Mouse (Mus musculus) neural tube, embryonic 11.5 days (tissue): Measurements from ENCODE around the gene Tfrc. TPM values are rescaled to one million over a fixed set of nuclear protein-coding genes. Genes with fewer than 3 reads are reported as not detected.
"Not testable (repeated sequence)": the region's sequence is repeated elsewhere in the genome, so short reads cannot be mapped to it uniquely, and the experiment has no call there.

Source experiments
- ATAC-seq: fragments of 200-750 bp; cut with Nextera tagmentation; 2 replicates; pipeline ENCODE4 v1.8.0; 2017; ENCODE audit warnings: moderate number of reproducible peaks, mild to moderate bottlenecking, moderate TSS enrichment, moderate library complexity; ENCODE audit not compliant: insufficient read depth, low FRiP score, low TSS enrichment
- DNase-seq: peaks from one replicate; pipeline ENCODE4 v3.0.0-alpha.2; 2015; ENCODE audit warnings: low spot score
- H3K27ac ChIP-seq: fragments of 300-500 bp; sonication (generic); 2 replicates; pipeline ENCODE4 v1.5.1; 2014; ENCODE audit warnings: low read depth, mild to moderate bottlenecking, low read length
- H3K27me3 ChIP-seq: fragments of 300-500 bp; sonication (generic); 2 replicates; pipeline ENCODE4 v1.6.1; 2014; ENCODE audit warnings: mild to moderate bottlenecking, low read length, mixed read lengths; ENCODE audit not compliant: control insufficient read depth, insufficient read depth
- H3K36me3 ChIP-seq: fragments of 300-500 bp; sonication (generic); 2 replicates; pipeline ENCODE4 v1.6.1; 2014; ENCODE audit warnings: mild to moderate bottlenecking, low read length, moderate library complexity, mixed read lengths; ENCODE audit not compliant: control insufficient read depth, insufficient read depth
- H3K4me1 ChIP-seq: fragments of 300-500 bp; sonication (generic); 2 replicates; pipeline ENCODE4 v1.6.1; 2014; ENCODE audit warnings: low read length, mixed read lengths; ENCODE audit not compliant: control insufficient read depth, insufficient read depth
- H3K4me2 ChIP-seq: fragments of 300-500 bp; sonication (generic); 2 replicates; pipeline ENCODE4 v1.6.1; 2014; ENCODE audit warnings: low read depth, mild to moderate bottlenecking, moderate library complexity
- H3K4me3 ChIP-seq: fragments of 300-500 bp; sonication (generic); 2 replicates; pipeline ENCODE4 v1.5.1; 2014; ENCODE audit warnings: low read depth, low read length
- H3K9ac ChIP-seq: fragments of 300-500 bp; sonication (generic); 2 replicates; pipeline ENCODE4 v1.6.1; 2014; ENCODE audit warnings: mild to moderate bottlenecking, low read length
- H3K9me3 ChIP-seq: fragments of 300-500 bp; sonication (generic); 2 replicates; pipeline ENCODE4 v1.6.1; 2016; ENCODE audit warnings: low read length; ENCODE audit not compliant: control insufficient read depth
- WGBS: fragments of 180-500 bp; shearing (Covaris S2); extraction: QIAGEN DNeasy Blood & Tissue Kit; methylation state at CpG from one replicate; pipeline ENCODE4 v1.1.7; 2014; 5-methylcytosine and 5-hydroxymethylcytosine counted together
- polyA plus RNA-seq: library from polyadenylated mRNA; unstranded; fragments of >200 nt; fragmentation: Nextera tagmentation; extraction: Ambion mirVana; gene quantifications from 2 replicates; pipeline ENCODE4 v1.2.1, GENCODE M21; 2014

The Tfrc gene
- polyA plus RNA-seq, 1 experiment from 2014 or later: 67.9 TPM

DNA sequence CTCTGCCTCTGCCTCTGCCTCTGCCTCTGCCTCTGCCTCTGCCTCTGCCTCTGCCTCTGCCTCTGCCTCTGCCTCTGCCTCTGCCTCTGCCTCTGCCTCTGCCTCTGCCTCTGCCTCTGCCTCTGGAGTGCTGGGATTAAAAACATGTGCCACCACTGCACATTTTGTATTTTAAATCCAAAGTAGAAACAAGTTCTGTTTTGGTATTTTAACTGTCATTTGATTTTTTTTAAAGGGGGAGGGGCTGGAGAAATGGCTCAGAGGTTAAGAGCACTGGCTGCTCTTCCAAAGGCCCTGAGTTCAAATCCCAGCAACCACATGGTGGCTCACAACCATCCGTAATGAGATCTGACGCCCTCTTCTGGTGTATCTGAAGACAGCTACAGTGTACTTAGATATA is 32.0 kb downstream of the Tfrc start:
- H3K36me3 ChIP-seq, ATAC-seq, H3K4me2 ChIP-seq, H3K9ac ChIP-seq, H3K27ac ChIP-seq, H3K4me3 ChIP-seq, H3K27me3 ChIP-seq, H3K9me3 ChIP-seq, DNase-seq: not testable (repeated sequence)
- 71% methylated on average over 2 of the region's 2 CpGs for WGBS
- peaks cover 11% of the 10 kb centered on the region for H3K4me1 ChIP-seq

DNA sequence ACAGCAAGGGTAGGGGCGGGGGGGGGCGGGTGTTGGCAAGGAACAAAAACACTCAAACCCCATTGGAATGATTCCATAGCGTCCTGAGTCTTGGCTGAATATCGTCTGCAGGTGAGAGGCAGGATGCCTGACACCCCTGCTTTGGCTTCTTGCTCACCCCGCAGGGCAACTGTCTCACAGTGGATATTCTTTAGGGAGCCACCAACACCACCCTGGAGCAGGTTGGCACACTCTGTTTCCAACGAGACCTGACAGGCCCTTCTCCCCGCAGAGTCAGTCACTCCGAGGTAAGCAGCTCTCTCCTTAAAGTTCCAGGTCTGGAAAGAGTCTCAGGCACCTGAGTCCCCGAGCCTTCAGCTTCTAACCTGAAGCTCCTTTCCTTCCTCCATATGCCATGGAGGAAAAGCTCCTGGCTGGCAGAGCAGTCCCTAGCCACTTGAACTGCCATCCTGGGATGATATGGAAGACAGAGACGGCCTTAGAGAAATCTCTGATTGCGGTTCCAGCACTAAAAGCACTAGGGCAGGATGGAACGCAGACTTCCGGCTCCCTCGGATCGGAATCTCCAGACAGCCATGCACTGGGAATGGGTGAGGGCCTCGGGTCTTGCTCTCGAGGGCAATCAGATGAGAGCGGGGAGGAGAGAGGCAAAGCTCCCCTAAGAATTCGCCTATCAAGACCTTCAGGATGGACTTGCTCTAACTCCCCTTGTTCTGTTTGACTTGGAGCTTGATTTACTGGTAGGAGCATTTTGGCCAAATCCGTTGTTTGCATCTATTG is 32.9 kb downstream of the Tfrc start:
- no peaks in the 10 kb centered on the region for H3K36me3 ChIP-seq
- H3K9ac ChIP-seq: no peak overlapping the region
- no peaks in the 10 kb centered on the region for H3K9me3 ChIP-seq
- H3K4me2 ChIP-seq: no peak overlapping the region
- H3K4me1 ChIP-seq: peaks cover 16% of the 10 kb centered on the region
- no peaks in the 10 kb centered on the region for H3K27me3 ChIP-seq
- WGBS: 64% methylated on average over 18 of the region's 20 CpGs
- ATAC-seq: no peak
- no peak overlapping the region for H3K4me3 ChIP-seq
- DNase-seq: no peak
- no peak overlapping the region for H3K27ac ChIP-seq

GRCm38 (mm10) chr16:32642280-32642679 is 33.6 kb downstream of the Tfrc start:
- no peak overlapping the region for H3K4me2 ChIP-seq
- WGBS: 66% methylated on average over 13 of the region's 13 CpGs
- no peak overlapping the region for H3K9ac ChIP-seq
- DNase-seq: no peak
- no peak overlapping the region for H3K27ac ChIP-seq
- no peak overlapping the region for H3K4me3 ChIP-seq
- ATAC-seq: no peak
- H3K9me3 ChIP-seq: no peaks in the 10 kb centered on the region
- H3K36me3 ChIP-seq: no peaks in the 10 kb centered on the region
- H3K27me3 ChIP-seq: no peaks in the 10 kb centered on the region
- peaks cover 16% of the 10 kb centered on the region for H3K4me1 ChIP-seq

- WGBS: 0% methylated on average over 25 of the region's 40 CpGs
- Histone ChIP-seq H3K9me3 (no peaks in the 10 kb centered on the region), H3K4me3 (peak within 1 kb of the TSS; percentile 91), H3K4me2 (peak within 1 kb of the TSS; percentile 87), H3K4me1 (peaks cover 16% of the 10 kb centered on the region), H3K27ac (peak within 1 kb of the TSS; percentile 65), H3K27me3 (no peaks in the 10 kb centered on the region), H3K36me3 (no peaks in the 10 kb centered on the region), H3K9ac (peak within 1 kb of the TSS; percentile 85)
- peak; percentile 93 for DNase-seq
- peak; percentile 86 for ATAC-seq
These were observed 34.9 kb downstream of the Tfrc start, which contains the start of gene Tnk2 for GRCm38 (mm10) chr16:32643661-32644061. Gene Tnk2, plus strand, starts transcription at chr16:32643874.

GRCm38 (mm10) chr16:32644069-32644800 is 35.5 kb downstream of the Tfrc start:
- Histone ChIP-seq H3K27ac (peak overlapping the region; percentile 65), H3K4me2 (peak overlapping the region; percentile 87), H3K9me3 (no peaks in the 10 kb centered on the region), H3K27me3 (no peaks in the 10 kb centered on the region), H3K4me3 (peak overlapping the region; percentile 91), H3K9ac (peak overlapping the region; percentile 85), H3K4me1 (peaks cover 16% of the 10 kb centered on the region), H3K36me3 (no peaks in the 10 kb centered on the region)
- DNase-seq (peak; percentile 67), ATAC-seq (peak; percentile 73)
- under 1% methylated on average over 35 of the region's 82 CpGs for WGBS

GRCm38 (mm10) chr16:32644801-32645170 is 36.1 kb downstream of the Tfrc start:
- no peaks in the 10 kb centered on the region for H3K27me3 ChIP-seq
- H3K4me1 ChIP-seq: peaks cover 16% of the 10 kb centered on the region
- peak overlapping the region; percentile 85 for H3K9ac ChIP-seq
- DNase-seq (no peak), ATAC-seq (no peak)
- H3K4me2 ChIP-seq: peak overlapping the region; percentile 87
- no peaks in the 10 kb centered on the region for H3K36me3 ChIP-seq
- WGBS: 15% methylated on average over 12 of the region's 12 CpGs
- H3K9me3 ChIP-seq: no peaks in the 10 kb centered on the region
- peak overlapping the region; percentile 65; the same call in 1 of the 2 replicates for H3K27ac ChIP-seq
- peak overlapping the region; percentile 91 for H3K4me3 ChIP-seq

DNA sequence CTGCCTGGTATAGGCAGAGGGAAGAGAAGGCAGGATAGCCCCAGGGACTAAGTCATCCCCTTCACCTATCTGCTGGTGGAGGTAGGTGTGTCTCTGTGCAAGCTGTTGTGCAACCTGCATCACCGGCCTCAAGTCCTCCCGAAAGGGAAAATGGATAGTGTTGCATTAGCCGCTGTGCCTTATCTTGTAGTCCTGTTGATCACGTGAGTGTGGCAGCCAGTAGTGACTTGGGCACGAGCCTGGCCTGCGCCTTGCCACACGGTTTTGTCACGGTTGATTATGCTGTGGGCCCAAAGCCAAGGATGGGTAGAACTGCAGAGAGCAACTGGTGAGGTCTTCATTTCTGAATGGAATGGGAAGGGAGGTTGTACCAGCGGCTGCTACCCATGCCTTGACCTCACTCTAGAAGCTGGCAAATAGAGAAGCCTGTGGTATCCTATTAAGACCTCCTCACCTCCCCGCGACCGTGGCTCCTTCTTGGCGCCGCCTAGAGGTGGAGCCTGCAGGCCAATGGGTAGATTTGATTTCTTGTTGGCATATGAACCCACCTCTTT is 36.7 kb downstream of the Tfrc start:
- Histone ChIP-seq H3K27me3 (no peaks in the 10 kb centered on the region), H3K4me1 (peaks cover 16% of the 10 kb centered on the region), H3K9me3 (no peaks in the 10 kb centered on the region), H3K36me3 (no peaks in the 10 kb centered on the region), H3K4me3 (peak overlapping the region; percentile 91), H3K4me2 (peak overlapping the region; percentile 87), H3K9ac (no peak overlapping the region), H3K27ac (no peak overlapping the region)
- 33% methylated on average over 14 of the region's 14 CpGs for WGBS
- ATAC-seq (no peak), DNase-seq (peak; percentile 38)

GRCm38 (mm10) chr16:32646014-32646413 is 37.3 kb downstream of the Tfrc start:
- ATAC-seq (no peak), DNase-seq (no peak)
- peak overlapping the region; percentile 87 for H3K4me2 ChIP-seq
- peaks cover 16% of the 10 kb centered on the region for H3K4me1 ChIP-seq
- no peak overlapping the region for H3K4me3 ChIP-seq
- no peaks in the 10 kb centered on the region for H3K9me3 ChIP-seq
- H3K36me3 ChIP-seq: no peaks in the 10 kb centered on the region
- no peak overlapping the region for H3K9ac ChIP-seq
- H3K27me3 ChIP-seq: no peaks in the 10 kb centered on the region
- H3K27ac ChIP-seq: no peak overlapping the region
- 92% methylated on average over 9 of the region's 9 CpGs for WGBS
